Mouse (Mus musculus) forebrain, embryonic 13.5 days (tissue): ENCODE data around the gene Gm12185. TPM values are rescaled to one million over a fixed set of nuclear protein-coding genes. Genes with fewer than 3 reads are reported as not detected.
"Not testable (repeated sequence)": the region's sequence is repeated elsewhere in the genome, so short reads cannot be mapped to it uniquely, and the experiment has no call there.

Source experiments
- ATAC-seq: fragments of 200-750 bp; cut with Nextera tagmentation; 2 replicates; pipeline ENCODE4 v1.8.0; 2017
- H3K27ac ChIP-seq: fragments of 300-500 bp; sonication (generic); 2 replicates; pipeline ENCODE4 v1.5.1; 2015; ENCODE audit warnings: inconsistent platforms, mild to moderate bottlenecking, moderate library complexity
- H3K27me3 ChIP-seq: fragments of 300-500 bp; sonication (generic); 2 replicates; pipeline ENCODE4 v1.6.1; 2015; ENCODE audit warnings: mild to moderate bottlenecking, inconsistent platforms
- H3K36me3 ChIP-seq: fragments of 300-500 bp; sonication (generic); 2 replicates; pipeline ENCODE4 v1.6.1; 2015; ENCODE audit warnings: mild to moderate bottlenecking, inconsistent platforms; ENCODE audit not compliant: poor library complexity, severe bottlenecking
- H3K4me1 ChIP-seq: fragments of 300-500 bp; sonication (generic); 2 replicates; pipeline ENCODE4 v1.6.1; 2015; ENCODE audit warnings: inconsistent platforms
- H3K4me2 ChIP-seq: fragments of 300-500 bp; sonication (generic); 2 replicates; pipeline ENCODE4 v1.6.1; 2015; ENCODE audit warnings: inconsistent platforms, mild to moderate bottlenecking, moderate library complexity
- H3K4me3 ChIP-seq: fragments of 300-500 bp; sonication (generic); 2 replicates; pipeline ENCODE4 v1.5.1; 2015; ENCODE audit warnings: mild to moderate bottlenecking, inconsistent platforms
- H3K9ac ChIP-seq: fragments of 300-500 bp; sonication (generic); 2 replicates; pipeline ENCODE4 v1.6.1; 2015; ENCODE audit warnings: mild to moderate bottlenecking, inconsistent platforms
- H3K9me3 ChIP-seq: fragments of 300-500 bp; sonication (generic); replicated peaks from 2 replicates; pipeline ENCODE4 v1.6.1; 2016; ENCODE audit warnings: inconsistent platforms
- WGBS: fragments of 180-500 bp; shearing (Covaris S2); methylation state at CpG from one replicate; pipeline ENCODE4 v1.1.7; 2015; 5-methylcytosine and 5-hydroxymethylcytosine counted together
- polyA plus RNA-seq: library from polyadenylated mRNA; unstranded; fragments of >200 nt; fragmentation: Nextera tagmentation; extraction: Ambion mirVana; gene quantifications from 2 replicates; pipeline ENCODE4 v1.2.1, GENCODE M21; 2015

Gene Gm12185
- polyA plus RNA-seq, 1 experiment from 2014 or later, result not detected

- H3K36me3 ChIP-seq, H3K4me3 ChIP-seq: not testable (repeated sequence)
Observed at GRCm38 (mm10) chr11:48978240-48978939, 13.6 kb downstream of the Gm12185 start, which contains the start of gene Olfr56. Olfr56 (plus strand) TSS chr11:48978889.

DNA sequence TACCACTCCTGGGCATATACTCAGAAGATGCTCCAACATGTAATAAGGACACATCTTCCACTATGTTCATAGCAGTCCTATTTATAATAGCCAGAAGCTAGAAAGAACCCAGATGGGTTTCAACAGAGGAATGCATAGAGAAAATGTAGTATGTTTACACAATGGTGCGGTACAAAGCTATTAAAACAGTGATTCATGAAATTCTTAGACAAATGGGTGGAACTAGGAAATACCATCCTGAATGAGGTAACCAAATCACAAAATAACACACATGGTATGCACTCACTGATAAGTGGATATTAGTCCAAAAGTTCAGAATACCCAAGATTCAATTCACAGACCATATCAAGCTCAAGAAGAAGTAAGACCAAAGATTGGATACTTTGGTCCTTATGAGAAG, 17.3 kb downstream of the Gm12185 start:
- not testable (repeated sequence) for H3K4me3 ChIP-seq, ATAC-seq, H3K4me1 ChIP-seq, H3K27me3 ChIP-seq, H3K9ac ChIP-seq, H3K4me2 ChIP-seq, H3K9me3 ChIP-seq, H3K36me3 ChIP-seq, H3K27ac ChIP-seq
- WGBS, result no CpG with 5 or more reads among the region's 1 CpGs

More at GRCm38 (mm10) chr11:48978240-48978939, 13.6 kb downstream of the Gm12185 start, which contains the start of gene Olfr56:
- not testable (repeated sequence) for H3K9me3 ChIP-seq, H3K4me1 ChIP-seq, H3K9ac ChIP-seq, H3K27ac ChIP-seq, H3K4me2 ChIP-seq, H3K27me3 ChIP-seq, ATAC-seq
- no CpG with 5 or more reads among the region's 1 CpGs for WGBS

DNA sequence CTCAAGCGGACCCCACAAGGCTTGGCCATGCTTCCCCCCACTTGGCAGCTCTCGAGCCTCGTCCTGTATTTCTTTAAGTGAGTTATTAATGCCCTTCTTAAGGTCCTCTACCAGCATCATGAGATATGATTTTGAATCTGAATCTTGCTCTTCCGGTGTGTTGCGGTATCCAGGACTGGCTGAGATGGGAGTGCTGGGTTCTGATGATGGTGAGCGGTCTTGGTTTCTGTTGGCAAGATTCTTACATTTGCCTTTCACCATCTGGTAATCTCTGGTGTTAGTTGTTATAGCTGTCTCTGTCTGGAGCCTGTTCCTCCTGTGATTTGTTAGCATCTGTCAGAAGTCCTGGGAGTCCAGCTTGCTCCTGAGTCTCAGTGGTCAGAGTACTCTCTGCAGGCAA, 45.9 kb downstream of the Gm12185 start, which contains the start of gene Psme2b:
Psme2b (minus strand) TSS at position 101 of the 400 bp plus-strand sequence.
- not testable (repeated sequence) for H3K27ac ChIP-seq, H3K27me3 ChIP-seq, H3K9me3 ChIP-seq, H3K9ac ChIP-seq, H3K36me3 ChIP-seq, H3K4me2 ChIP-seq, H3K4me1 ChIP-seq, H3K4me3 ChIP-seq, ATAC-seq
- 91% methylated on average over 6 of the region's 6 CpGs for WGBS

- not testable (repeated sequence) for H3K9me3 ChIP-seq, H3K36me3 ChIP-seq, H3K4me3 ChIP-seq, ATAC-seq, H3K4me2 ChIP-seq, H3K27me3 ChIP-seq, H3K27ac ChIP-seq, H3K9ac ChIP-seq, H3K4me1 ChIP-seq
Observed at GRCm38 (mm10) chr11:48939286-48939685, 52.7 kb downstream of the Gm12185 start.

- H3K27me3 ChIP-seq, H3K36me3 ChIP-seq, H3K4me1 ChIP-seq, H3K9ac ChIP-seq, H3K9me3 ChIP-seq, H3K4me2 ChIP-seq, H3K27ac ChIP-seq, H3K4me3 ChIP-seq, ATAC-seq: not testable (repeated sequence)
- no CpG with 5 or more reads among the region's 3 CpGs for WGBS
Observed at GRCm38 (mm10) chr11:48935291-48935690, 56.7 kb downstream of the Gm12185 start.

GRCm38 (mm10) chr11:48933923-48934322, 58.1 kb downstream of the Gm12185 start:
- not testable (repeated sequence) for H3K36me3 ChIP-seq, ATAC-seq, H3K9ac ChIP-seq, H3K27ac ChIP-seq, H3K4me2 ChIP-seq, H3K4me3 ChIP-seq, H3K4me1 ChIP-seq, H3K27me3 ChIP-seq, H3K9me3 ChIP-seq
- 81% methylated on average over 1 of the region's 1 CpGs for WGBS

GRCm38 (mm10) chr11:48933422-48933821, 58.6 kb downstream of the Gm12185 start:
- 72% methylated on average over 1 of the region's 1 CpGs for WGBS
- H3K27me3 ChIP-seq, H3K4me1 ChIP-seq, H3K36me3 ChIP-seq, H3K4me2 ChIP-seq, H3K27ac ChIP-seq, H3K9me3 ChIP-seq, H3K4me3 ChIP-seq, H3K9ac ChIP-seq, ATAC-seq: not testable (repeated sequence)

DNA sequence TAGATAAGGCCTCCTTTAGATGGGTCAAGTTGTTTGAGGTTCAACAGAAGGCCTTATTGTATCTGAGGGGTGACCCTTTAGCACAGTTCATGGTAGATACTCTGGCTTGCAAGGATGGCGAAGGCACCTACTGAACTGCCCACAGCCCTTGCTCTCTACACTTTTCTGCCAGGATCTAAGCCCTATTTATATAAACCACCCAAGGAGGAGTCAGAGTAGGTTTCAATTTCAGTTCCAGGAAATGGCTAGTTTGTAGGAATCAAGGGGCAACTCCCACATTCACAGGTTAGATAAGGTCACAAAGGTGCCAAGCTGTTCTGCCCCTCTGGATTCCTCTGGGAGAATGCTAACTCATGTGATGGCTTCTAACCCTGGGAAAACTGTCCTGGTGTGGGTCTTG, 64.0 kb downstream of the Gm12185 start:
- not testable (repeated sequence) for H3K4me3 ChIP-seq, ATAC-seq, H3K9ac ChIP-seq, H3K27me3 ChIP-seq, H3K36me3 ChIP-seq, H3K4me2 ChIP-seq, H3K9me3 ChIP-seq, H3K4me1 ChIP-seq, H3K27ac ChIP-seq
- 93% methylated on average over 1 of the region's 1 CpGs for WGBS

GRCm38 (mm10) chr11:48926437-48926836, 65.6 kb downstream of the Gm12185 start:
- not testable (repeated sequence) for H3K4me2 ChIP-seq, H3K27ac ChIP-seq, H3K4me3 ChIP-seq, H3K9ac ChIP-seq, H3K4me1 ChIP-seq, H3K9me3 ChIP-seq, ATAC-seq, H3K36me3 ChIP-seq, H3K27me3 ChIP-seq

DNA sequence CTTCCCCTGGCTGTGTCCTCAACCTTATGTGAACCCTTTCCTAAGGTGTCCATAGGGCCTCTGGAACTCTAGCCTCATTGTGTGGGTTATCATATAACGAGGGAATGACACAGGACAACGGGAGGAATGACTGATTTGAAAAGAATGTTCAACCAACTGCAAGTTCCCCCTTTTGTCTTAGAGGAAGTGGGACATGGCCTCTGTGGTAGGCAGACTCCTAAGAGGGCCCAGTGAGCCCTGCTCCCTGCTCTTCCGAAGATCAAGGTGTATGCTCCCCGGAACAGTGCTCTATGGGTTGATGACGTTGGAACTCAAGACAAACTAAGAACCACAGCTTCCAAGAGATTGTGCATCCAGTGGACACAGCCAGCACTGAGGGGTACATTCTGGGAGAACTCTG, 68.2 kb downstream of the Gm12185 start:
- H3K27me3 ChIP-seq, H3K9ac ChIP-seq, H3K9me3 ChIP-seq, H3K4me1 ChIP-seq, H3K4me3 ChIP-seq, H3K36me3 ChIP-seq, H3K27ac ChIP-seq, ATAC-seq, H3K4me2 ChIP-seq: not testable (repeated sequence)
- 76% methylated on average over 5 of the region's 5 CpGs for WGBS

DNA sequence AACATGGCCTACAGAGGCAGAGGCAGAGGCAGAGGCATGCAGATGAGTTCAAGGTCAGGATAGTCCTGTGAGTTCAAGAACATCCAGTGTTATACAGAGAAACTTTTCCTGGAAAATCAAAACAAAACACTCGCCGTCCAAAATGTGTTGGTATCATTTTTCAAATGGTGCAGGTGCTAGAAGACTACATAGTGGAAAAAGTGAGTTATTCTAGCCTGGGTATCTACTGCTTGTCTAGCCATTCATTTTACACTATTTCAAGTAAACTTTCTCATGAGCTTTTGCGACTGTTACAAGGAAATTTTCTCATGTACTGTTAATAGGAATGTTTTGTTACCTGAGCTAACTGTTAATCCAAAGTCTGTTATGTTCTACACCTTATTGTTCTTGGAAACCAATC, 73.6 kb downstream of the Gm12185 start:
- no peaks in the 10 kb centered on the region for H3K27me3 ChIP-seq

DNA sequence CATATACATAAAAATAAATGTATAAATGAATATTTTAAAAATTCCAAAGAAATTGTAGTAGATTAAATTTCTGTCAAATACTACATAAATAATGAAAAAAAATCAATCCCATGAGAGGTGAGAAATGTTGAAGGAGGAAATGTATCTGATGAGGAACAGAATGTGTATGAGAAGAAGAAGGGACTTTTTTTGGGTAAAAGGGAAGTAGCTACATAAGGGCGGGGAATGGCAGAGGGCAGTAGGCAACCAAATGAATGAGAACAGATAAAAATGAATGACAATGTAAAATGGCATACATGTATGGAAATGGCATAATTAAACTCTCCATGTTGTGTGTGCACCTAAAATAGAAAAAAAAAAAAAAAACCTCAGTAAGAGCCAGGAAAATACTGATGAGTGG, 78.4 kb downstream of the Gm12185 start:
- Histone ChIP-seq H3K9ac (no peak overlapping the region), H3K36me3 (no peaks in the 10 kb centered on the region), H3K9me3 (no peaks in the 10 kb centered on the region), H3K27me3 (no peaks in the 10 kb centered on the region), H3K4me3 (no peak overlapping the region), H3K4me2 (no peak overlapping the region), H3K4me1 (no peaks in the 10 kb centered on the region), H3K27ac (no peak overlapping the region)
- no peak for ATAC-seq
- 88% methylated on average over 1 of the region's 1 CpGs for WGBS

More for the DNA sequence above, 73.6 kb downstream of the Gm12185 start:
- H3K4me2 ChIP-seq, result no peak overlapping the region
- H3K4me3 ChIP-seq, result no peak overlapping the region
- H3K9ac ChIP-seq, result no peak overlapping the region
- H3K9me3 ChIP-seq, result no peaks in the 10 kb centered on the region
- no peaks in the 10 kb centered on the region for H3K4me1 ChIP-seq
- no peak for ATAC-seq
- no peak overlapping the region for H3K27ac ChIP-seq
- 89% methylated on average over 3 of the region's 3 CpGs for WGBS
- no peaks in the 10 kb centered on the region for H3K36me3 ChIP-seq

DNA sequence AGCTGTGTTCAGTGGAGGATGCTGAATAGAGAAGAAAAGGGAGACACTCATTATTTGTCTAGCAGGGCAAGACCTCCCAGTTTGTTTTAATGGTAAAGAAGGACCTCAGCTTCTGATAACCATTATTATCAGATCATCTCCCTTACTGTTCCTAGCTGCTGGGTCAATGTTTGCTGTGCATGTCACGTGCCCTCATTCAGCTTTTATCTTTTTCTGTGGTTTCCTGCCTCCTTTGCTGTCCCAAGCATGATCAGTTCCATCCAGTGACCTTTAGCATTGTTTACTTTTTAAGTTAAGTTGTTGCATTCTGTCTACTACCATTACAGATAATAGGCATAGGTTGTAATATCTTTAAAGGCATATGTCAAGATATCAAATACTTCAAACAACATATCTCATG, 83.6 kb downstream of the Gm12185 start:
- no peak overlapping the region for H3K9ac ChIP-seq
- no peaks in the 10 kb centered on the region for H3K36me3 ChIP-seq
- no peak overlapping the region for H3K4me3 ChIP-seq
- H3K27ac ChIP-seq, result no peak overlapping the region
- WGBS, result 72% methylated on average over 1 of the region's 1 CpGs
- H3K9me3 ChIP-seq, result no peaks in the 10 kb centered on the region
- no peak overlapping the region for H3K4me2 ChIP-seq
- no peak for ATAC-seq
- no peaks in the 10 kb centered on the region for H3K27me3 ChIP-seq
- H3K4me1 ChIP-seq, result no peaks in the 10 kb centered on the region
